Mouse (Mus musculus): ENCODE data around the gene Ptprc.

DNA sequence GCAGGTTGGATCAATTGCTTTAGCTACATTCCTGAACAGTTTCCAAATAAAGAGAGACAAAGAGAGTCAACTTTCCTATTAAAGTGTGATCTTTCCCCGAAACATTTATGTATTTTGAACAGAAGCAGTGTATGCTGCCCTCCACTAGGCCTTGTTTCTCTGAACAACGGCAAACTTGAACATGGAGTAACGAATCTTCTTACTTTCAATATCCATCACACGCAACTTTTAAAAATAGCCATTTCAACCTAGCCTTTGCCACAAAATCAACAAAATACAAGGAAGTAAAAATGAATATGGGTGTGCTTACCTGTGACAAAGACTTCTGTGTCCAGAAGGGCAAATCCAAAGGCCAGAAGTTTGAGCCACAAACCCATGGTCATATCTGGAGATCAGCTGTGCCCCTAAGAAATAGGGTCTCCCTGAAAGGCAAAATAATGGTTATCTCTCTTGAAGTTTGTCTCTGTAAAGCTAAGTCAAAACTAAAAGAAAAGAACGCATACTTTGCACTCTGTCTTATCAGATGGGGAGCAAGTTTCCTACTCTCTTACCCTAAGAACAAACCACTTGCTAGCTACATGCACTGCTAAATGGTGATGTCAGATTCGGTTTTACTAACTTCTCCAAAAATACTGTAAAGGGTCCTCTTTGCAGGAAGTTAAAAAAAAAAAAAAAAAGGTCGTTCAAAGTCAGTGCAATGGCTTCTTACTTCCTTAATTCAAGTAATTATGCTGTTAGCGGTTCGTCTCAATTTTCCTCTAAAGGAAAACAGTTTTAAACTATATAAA is 609 bp downstream of the Ptprc start:
- TF ChIP-seq POLR2A (IDR thresholded peaks at IDR 0.05; ENCODE audit: low read depth, low read length), result no peak
- TF ChIP-seq CTCF (conservative IDR thresholded peaks at IDR 0.05; ENCODE audit: insufficient read depth, insufficient read length, low read depth, low read length), result no peak

All from kidney, adult 2 months (tissue).